Mouse (Mus musculus) G1E (cell line): ENCODE data around the gene Wnt6.

Experiments used
- CTCF ChIP-seq: IDR thresholded peaks from 2 replicates; pipeline ENCODE4 v1.5.1; 2012; ENCODE audit warnings: low read depth, low read length, inconsistent platforms, mixed read lengths
- GATA1 ChIP-seq: IDR thresholded peaks from 2 replicates; pipeline ENCODE4 v1.6.1; 2012; ENCODE audit warnings: borderline replicate concordance, low read length, inconsistent platforms, mixed read lengths
- GATA2 ChIP-seq: IDR thresholded peaks from 2 replicates; pipeline ENCODE4 v1.6.1; 2012; ENCODE audit warnings: low read depth, low read length, inconsistent platforms, borderline replicate concordance
- POLR2AphosphoS5 ChIP-seq: IDR thresholded peaks from 2 replicates; pipeline ENCODE4 v1.6.1; 2012; ENCODE audit warnings: low read depth, low read length, inconsistent platforms; ENCODE audit not compliant: insufficient replicate concordance
- TAL1 ChIP-seq: conservative IDR thresholded peaks from 2 replicates; pipeline ENCODE4 v1.6.1; 2012; ENCODE audit warnings: low read depth, low read length, inconsistent platforms, mixed read lengths

DNA sequence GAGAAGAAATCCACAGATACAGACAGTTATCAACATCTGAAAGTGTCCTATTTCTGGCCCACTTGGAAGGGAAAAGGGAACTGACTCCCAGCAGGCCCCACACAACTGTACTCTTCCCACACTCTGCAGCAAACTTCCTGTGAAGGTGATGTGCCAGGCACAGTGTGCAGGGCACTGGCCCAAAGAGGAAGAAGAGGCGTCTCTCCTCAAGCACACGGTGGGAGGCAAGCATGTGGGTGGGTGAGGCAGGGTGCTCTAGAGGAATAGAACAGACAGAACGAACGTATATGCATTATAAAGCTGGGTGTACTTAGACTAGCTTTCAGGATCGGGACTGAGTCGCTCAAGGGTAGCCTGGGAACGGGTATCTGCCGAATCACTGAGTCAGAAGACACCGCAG, 58.4 kb downstream of the Wnt6 start:
- TF ChIP-seq CTCF: no peak
- TF ChIP-seq GATA1: no peak
- no peak for TF ChIP-seq POLR2AphosphoS5
- TF ChIP-seq GATA2: no peak
- no peak for TF ChIP-seq TAL1
